Mouse (Mus musculus) embryo, embryonic 9.5 days (tissue): ENCODE data around the gene Agpat3.
"Not testable (repeated sequence)": the region's sequence is repeated elsewhere in the genome, so short reads cannot be mapped to it uniquely, and the experiment has no call there.

Experiments
- DNase-seq: peaks from one replicate; pipeline ENCODE4 v3.0.0-alpha.2; 2017; ENCODE audit errors: extremely low spot score

The Agpat3 gene

DNA sequence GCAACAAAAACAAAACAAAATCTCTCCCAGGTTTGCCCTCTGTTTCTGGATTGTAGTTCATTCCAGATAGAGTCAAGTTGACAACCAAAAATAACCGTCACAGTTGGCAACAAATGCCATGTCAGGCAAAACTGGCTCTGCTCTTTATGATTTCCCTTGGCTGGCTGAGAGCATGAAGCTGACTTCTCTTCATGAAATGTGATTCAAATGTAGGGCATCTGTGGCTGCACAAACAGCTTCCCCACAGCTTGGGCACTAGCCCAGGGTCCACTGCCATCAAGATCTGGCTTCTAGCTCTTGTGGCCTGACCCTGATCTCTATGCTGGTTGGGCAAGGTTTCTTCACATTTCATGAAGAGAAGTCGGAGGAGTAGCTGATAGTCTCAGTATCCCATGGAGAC is 9.7 kb upstream of the Agpat3 start:
- DNase-seq = no peak

DNA sequence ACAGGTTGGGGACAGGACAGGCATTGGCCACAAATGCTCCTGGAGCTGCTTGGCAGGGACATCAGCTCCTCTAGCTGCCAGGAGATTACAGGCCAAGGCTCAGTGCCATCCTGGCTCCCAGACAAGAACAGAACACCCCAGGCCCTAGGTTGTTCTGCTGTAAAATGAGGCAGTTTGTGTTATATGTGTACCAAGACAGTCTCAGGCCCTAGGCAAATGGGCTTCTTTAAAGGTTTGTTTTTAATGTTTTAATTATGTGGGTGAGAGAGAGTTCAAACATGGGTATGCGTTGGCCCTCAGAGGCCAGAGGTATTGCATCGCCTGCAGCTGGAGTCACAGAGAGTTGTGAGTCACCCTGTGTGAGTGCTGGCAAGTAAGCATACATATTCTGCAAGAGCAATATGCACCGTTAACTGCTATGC is 8.0 kb upstream of the Agpat3 start:
- DNase-seq = no peak

DNA sequence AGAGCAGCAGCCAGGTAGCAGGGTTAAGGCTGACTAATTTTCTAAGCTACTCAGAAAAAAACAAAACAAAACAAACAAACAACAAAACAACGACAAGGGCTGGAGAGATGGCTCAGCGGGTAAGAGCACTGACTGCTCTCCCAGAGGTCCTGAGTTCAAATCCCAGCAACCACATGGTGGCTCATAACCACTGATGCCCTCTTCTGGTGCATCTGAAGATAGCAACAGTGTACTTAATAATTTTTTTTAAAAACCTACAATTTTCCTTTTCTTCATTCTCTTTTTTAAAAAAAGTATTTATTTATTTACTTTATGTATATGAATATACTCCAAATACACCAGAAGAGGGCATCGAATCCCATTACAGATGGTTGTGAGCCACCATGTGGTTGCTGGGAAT is 6.7 kb upstream of the Agpat3 start:
- DNase-seq = not testable (repeated sequence)

DNA sequence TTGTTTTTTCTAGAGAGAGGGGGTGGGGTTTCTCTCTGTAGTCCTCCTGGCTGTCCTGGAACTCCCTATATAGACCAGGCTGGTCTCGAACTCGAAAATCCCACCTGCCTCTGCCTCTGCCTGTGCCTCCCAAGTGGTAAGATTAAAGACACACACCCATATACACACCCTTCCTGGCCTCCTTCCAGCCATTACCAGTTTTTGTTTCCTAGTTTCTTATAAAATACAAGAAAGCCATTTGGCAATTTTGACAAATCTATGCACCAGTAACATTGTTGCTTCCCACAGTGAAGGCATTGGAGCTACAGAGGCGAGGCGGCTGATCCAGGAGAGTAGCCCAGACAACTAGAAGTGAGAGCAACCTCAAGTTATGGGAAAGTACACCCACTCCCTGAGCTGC is 6.0 kb upstream of the Agpat3 start:
- no peak for DNase-seq

DNA sequence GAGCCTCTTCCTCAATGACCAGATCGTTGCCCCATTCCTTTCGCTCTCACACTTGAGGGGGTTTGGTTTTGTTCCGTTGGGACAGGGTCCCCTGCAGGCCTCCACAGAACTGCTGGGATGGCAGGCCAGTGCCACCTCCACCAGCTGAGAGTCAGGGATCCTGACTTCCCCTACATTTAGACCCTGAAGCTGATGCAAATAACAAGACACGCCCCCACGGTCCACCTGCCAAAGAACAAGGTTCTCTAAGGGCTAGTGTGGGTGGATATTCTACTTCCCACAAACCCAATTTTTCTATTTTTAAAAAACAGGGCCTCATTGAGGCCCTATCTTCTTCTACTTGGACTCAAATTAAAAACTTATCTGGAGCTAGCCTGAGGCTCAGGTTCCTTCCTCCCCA is 5.5 kb upstream of the Agpat3 start:
- DNase-seq = no peak

DNA sequence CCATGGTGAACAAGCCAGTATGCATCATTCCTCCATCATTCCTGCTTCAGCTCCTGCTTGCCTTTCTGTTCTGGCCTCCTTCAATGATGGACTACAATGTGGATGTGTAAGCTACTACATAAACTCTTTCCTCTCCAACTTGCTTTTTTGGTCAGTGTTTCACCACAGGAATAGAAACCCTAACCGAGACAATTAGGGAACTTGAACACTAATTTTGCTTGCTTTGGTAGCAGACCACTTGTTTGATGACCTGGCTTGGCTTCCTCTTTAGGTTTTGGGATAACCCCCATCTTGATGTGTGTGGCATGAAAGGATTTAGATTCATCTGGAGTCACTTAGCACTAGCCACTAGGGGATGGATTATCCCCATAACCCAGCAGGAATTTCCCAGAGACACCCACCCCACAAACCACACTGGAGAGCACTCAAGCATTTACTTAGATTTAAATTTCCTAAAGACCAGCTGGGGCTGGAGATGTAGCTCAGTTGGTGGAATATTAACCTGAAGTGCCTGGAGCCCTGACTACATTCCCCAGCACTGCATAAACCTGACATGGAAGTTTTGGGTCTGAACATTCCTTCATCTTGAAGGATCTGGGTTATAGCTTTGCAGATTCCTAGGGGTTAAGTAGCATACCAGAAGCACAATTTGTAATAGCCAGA is 3.8 kb upstream of the Agpat3 start:
- DNase-seq = no peak

DNA sequence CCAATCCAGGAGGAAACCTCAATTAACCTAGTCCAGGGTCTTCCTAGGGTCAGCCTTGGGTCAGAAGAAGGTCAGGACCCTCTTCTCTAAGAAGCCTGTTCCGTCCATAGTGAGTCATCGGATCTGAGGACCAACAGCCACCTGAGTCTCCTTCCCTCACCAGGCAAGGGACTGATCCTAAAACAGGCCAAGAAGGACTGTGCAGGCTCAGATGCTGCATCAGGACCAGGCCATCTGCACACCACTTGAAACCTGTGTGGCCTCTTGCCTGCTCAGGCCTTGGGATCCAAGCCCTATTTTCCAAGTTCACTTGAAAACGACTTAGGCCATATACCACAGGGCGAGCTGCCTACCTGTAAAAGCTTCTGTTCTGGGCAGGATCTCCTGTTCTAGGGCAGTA is 907 bp upstream of the Agpat3 start:
- DNase-seq = peak; percentile 21

DNA sequence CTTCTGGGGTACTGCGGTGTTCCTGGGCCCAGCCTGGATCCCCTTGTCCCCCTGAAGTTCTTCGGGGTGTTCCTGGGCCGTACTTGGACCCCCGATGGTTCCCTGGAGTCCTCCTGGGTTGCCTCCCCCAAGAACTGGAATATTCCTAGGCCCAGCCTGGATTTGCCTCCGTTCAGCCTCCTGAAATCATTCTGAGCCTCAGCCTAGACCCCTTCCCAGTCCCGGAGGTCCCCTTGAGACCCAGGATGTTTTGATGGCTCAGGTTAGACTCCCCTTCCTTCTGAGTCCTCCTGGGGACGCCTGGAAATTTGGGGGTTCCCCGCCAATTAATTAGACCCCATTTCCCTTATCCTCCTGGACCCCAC is 359 bp upstream of the Agpat3 start:
- DNase-seq = no peak

DNA sequence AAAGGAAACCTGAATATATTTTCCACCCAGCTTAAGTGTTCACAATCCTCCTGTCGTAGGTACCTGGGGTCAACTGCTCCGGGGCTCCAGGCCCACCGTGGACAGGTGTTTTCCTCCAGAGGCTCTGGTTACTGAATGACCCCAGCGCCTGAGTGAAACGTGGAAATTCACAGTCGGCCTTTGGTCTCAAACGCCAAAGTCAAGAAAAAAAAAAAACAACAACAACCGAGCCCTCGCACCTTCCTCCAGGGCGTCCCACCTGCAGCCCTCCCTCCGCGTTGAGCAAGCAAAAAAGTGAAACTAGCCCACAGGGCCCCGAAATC is 764 bp downstream of the Agpat3 start:
- no peak for DNase-seq

DNA sequence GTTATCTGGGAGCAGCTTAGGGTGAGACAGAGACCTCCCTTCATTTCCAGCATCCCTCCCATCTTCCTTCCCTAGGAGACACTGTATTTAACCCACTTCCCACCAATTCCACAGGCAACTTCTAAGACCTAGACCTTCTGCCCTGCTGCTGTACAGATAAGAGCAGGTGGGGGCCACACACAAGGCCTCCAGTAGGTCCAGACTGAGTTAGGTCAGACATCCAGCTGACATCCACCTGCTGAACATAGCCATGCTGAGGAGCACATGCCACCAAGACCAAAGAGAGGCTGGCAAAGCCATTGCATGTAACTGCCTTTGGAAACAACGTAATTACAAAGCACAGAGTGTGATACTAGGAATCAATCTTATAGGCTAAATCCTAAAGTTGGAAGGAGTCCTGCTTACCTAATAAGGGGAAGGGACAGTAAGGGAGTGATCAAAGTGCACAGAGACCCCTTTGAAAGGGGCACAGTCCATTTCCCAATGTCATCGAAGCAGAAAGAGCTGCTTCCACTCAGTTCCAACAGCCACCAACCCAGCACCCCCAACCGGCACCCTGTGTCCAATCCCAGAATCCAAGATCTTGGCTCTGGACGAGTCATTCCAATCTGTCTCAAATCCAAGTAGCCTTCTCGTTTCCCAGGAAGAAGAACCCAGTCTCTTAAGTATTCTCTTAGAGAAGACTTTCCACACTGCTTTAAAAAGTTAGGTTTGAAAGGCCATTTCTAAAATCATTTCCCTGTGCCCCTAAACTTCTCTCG is 1.3 kb downstream of the Agpat3 start:
- no peak for DNase-seq

DNA sequence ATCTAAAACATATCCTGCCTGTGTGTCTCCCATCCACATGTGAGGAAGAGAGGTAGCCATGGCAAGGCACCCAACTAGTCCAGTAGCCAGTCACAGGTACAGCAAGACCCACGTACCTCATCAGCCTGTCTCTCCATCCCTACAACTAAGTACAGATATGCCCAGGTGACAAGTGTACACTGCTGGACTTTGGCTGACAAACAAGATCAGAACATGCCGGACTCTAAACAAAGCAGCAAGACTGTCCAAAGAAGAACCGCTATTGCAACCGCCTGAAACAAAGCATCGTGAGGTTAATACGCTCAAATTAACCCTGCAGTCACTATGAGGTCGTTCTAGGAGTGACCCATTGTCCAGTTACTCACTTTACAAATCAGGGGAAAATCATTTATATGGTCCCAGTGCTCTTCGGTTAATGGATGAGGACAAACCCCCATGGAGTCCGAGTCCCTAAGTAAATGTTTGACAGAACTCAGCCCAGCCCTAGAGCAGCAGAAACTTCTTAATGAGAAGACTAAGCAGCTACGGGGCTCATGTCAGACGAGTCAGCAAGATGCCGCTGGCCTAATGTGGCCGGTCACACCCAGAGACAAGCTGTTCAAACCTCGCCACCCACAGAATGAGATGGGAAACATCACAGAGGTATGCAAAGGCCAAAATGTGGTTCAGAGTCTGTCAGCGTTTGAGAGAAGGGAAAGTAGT is 2.7 kb downstream of the Agpat3 start:
- no peak for DNase-seq

DNA sequence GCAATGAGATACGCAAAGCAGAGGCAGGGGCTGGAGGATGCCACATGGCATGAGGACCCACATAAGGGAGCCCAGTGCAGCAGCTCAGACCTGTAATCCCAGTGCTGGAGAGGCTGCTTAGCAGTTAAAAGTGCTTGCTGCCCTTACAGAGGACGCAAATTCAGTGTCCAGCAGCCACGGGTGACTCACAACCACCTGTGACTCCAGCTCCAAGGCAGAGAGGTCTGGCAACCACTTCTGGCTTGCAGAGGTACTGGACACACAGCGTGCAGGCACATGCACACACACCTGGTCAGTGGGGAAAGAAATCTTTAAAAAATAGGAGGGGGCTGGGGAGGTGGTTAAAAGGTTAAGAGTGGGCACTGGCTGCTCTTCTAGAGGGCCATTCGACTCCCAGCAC is 4.1 kb downstream of the Agpat3 start:
- DNase-seq = no peak

DNA sequence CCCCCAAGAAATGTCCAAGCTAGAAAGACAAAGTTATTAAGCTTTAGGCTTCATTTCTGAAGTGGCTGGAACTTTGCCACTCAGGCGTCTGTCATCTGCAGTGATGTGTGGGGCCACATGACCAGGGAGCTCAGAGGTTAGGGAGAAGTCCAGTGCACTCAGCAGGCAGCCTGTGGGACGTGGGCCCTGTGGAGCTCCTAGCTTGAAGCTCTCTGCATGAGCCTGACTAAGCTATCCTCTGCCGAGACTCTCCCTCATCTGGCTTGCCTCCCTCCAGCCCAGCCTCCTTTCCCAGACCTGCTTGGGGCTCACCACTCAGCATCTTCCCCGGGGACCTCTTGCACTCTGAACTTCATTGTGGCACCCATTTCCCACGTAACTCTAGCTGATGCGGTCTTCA is 4.8 kb downstream of the Agpat3 start:
- no peak for DNase-seq

DNA sequence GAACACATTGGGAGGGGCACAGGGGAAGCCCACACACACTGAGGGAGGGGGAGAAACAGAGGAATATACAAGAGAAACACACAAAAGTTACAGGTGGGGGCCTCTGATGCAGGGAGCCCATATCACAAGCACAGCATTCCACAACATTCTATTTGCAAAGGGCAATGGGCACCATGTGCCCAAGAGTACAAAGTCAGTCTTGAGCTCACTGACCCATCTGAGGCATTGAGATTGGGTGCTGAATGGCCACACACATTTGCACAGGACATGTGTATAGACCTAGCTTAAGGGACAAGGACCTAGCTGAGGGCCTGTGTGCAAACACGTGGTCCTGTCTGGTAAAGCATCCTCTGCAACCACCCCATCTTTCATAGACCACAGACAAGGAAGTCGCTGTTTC is 6.8 kb downstream of the Agpat3 start:
- DNase-seq = no peak

DNA sequence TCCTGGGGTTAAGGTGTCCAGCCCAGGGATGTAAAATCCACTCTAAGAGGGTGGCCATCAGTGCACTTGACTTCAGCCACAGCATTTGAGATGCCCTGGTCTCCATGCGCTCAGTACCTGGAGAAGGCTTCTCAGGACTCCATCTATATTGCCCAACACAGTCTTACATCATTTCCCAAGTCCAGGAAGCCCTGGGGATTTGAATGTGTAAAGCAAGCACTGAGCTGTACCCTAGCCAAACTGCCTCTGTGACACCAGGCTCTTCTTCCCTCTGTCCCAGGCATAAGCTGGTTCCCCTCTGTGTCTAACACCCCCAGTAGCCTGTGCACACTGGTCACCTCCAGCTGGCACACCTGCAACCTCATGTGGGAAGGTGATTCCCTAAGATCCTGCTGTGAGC is 10.2 kb downstream of the Agpat3 start:
- no peak for DNase-seq

DNA sequence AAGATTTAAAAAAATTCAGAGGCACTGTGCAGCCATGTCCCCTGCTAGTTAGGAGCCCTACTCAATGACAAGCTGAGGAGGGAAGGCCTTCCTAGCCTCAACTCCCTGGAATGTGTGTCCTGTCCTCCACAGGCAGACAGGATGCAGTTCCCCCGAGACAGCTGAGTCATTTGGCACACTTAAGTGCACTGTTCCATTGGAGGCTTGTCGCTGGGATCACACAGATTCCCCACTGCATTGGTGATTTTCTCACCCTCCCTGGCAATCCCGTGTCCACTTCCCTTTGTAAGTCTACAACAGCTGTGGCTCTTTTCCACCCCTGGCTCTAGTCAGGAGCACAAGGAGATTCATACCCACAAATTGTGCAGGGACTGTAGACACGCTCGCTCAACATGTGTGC is 14.1 kb downstream of the Agpat3 start:
- DNase-seq = no peak

DNA sequence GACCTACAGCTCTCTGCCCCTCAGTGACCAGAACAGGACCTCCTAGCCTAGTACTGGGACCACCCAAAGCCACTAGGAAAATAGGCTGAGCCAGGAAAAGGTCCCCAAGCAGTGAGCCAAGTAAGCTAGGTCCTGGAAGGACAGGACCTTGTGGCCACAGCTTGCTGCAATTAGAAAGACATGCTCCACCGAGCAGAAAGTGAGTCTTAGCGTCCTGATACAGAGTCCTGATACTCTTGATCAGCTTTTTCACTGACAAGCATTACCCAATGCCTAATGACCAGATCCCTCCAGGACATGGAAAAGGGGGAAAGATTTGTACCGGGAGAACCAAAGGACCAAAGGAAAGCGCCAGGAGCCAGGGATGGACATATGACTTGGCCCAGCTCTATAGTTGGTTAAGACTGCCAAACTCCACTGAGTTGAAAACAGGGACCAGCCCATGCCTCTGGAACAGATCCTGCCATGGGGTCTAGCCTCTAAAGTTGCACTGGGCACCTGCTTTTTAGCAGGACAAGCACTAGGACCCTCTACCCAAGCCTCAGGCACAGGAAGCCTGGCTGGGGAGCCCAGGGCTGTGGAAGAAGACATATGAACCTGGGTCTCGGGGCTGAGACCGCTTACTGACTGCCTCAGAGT is 17.2 kb downstream of the Agpat3 start:
- no peak for DNase-seq

DNA sequence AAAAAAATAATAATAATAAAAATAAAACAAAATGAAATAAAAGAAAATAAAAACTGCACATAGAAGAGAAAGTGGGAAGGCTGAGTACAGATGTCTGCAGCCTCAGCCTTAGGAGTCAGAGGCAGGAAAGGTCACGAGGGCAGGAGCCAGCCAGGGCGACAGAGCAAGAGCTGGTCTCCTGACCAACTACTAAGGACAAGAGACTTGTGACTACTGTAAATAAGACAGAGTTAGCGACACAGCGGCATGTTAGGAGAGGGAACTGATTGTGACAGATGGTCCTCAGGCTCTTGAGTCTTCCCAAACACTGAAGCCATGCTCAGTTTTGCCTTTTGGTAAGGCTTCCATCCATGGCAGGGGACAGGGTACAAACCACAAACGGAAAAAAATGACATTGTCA is 20.7 kb downstream of the Agpat3 start:
- DNase-seq = no peak

DNA sequence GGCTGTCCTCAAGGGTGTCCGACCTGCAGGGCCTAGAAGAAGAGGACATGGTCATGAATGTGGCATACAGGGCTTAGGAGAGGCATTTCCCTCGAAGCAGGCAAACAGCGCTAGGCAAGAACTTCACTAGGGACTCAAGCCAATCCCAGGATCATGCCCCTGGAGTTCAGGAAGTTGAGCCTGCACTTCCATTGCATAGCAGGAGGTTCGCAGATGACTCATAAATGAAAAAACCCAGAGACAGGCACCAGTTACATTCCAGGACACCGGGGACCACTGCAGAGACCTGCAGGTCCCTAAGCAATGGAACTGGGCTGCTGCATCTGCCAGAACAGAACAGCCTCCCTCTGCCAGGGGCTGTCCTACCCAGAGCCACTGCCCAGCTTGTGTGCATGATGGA is 23.0 kb downstream of the Agpat3 start:
- DNase-seq = no peak

DNA sequence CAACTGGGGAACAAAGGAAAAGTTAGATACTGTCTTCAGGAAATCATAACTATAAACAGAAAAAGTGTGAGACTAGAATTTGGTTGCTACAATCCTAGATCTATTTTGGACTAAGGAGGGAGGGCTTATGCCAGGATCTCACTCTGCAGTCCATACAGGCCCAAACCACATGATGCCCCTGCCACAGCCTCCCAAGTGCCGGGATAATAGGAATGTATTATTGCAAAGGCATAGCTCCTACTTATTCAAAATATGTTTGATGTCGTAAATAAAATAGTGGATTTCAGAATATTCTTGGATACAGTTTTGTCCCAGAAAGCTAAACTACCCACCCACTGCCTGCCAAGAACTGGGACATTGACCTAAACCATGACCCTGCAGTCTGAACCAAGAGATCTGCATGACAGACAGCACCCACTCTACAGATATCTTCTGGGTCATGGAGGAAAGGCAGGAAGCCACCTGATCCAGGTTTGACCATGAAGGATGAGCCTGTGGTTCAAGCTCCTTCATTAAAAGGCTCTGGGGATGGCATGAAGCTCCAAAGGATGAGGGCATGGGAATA is 24.2 kb downstream of the Agpat3 start:
- DNase-seq = no peak

DNA sequence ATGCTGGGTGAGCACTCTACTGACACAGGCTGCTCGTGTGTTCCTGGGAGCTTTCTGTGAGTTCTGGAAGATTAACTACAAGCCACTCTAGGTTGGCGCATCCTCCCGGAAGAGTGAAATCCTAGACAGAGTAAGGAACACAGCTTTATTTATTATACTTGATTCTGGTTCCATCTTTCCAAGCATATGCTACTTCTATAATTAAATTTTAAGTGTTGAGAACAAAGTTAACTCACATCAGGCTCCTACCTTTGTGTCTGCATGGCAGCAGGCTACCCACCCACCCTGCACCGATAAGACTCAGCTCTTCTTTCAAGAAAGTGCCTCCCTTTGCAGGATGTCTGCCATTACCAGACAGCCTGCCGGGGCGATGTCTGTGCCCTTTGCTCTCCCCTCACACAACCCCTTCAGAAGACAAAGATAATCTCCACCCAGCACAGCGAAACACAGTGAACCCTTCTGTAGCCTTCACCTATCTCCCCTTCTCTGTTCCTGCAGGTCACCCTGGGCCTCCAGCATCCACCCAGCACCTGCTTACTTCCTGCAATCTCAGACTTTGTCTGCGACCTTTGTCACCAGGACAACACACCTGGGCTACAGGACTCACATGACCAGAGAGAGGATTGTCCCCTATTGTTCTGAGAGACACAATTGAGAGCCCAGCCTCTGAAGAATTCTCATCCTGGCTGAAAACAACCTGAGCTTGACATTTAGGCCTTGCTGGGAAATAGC is 26.2 kb downstream of the Agpat3 start:
- no peak for DNase-seq
